Mouse (Mus musculus) cerebellum, adult 2 months (tissue): ENCODE results near the gene Pde3b.

ENCODE experiments used
- CTCF ChIP-seq: fragments of 200-500 bp; IDR thresholded peaks from 2 replicates; pipeline ENCODE4 v1.5.1; 2011; ENCODE audit warnings: low read depth, mild to moderate bottlenecking, control low read depth, low read length, moderate library complexity, borderline replicate concordance; ENCODE audit not compliant: insufficient read depth
- POLR2A ChIP-seq: fragments of 200-500 bp; IDR thresholded peaks from 2 replicates; pipeline ENCODE4 v1.6.1; 2011; ENCODE audit warnings: low read length, control low read depth, borderline replicate concordance; ENCODE audit not compliant: insufficient read depth

- TF ChIP-seq POLR2A, result no peak
- TF ChIP-seq CTCF, result no peak
These were observed 64.7 kb downstream of the Pde3b start for GRCm38 (mm10) chr7:114479779-114480178.
